In genomic region chr6:142757976-142758375, GRCm38 (mm10) we compare ENCODE assay signal across 9 mouse cellular contexts. TPM values are rescaled to one million over a fixed set of nuclear protein-coding genes. Genes with fewer than 3 reads are reported as not detected.
DNase-seq lines count a peak whose midpoint lies in the region; ATAC-seq and TF ChIP-seq lines count a peak whose summit lies in the region.
"Had no signal": no experiment of that assay in that cellular context is flagged by ENCODE, and none has a peak within 500 bp of the region (broad histone marks: within the 10 kb centered on the region; RNA-seq: fewer than 3 reads in every experiment).

No protein-coding gene starts in this region.

- 71% methylated on average over 6 of the region's 6 CpGs for WGBS in heart, embryonic 15.5 days
- 47% methylated on average over 6 of the region's 6 CpGs for WGBS in bone marrow, adult 2 months
- 90% methylated on average over 6 of the region's 6 CpGs for WGBS in hindbrain, embryonic 11.5 days
- WGBS in midbrain, embryonic 10.5 days = 89% methylated on average over 6 of the region's 6 CpGs

- peak overlapping the region; percentile 84 for H3K4me3 ChIP-seq in heart, embryonic 15.5 days
- H3K4me3 ChIP-seq in bone marrow, adult 2 months (replicated peaks; ENCODE audit: control insufficient read depth, low read depth, low read length) = peak overlapping the region; percentile 48
- 0 out of 2 replicates have a peak overlapping the region, but pooled peaks have one; percentile 3 for H3K4me3 ChIP-seq in hindbrain, embryonic 11.5 days (ENCODE audit: low read depth, low read length)
- H3K4me3 ChIP-seq in midbrain, embryonic 10.5 days = peak overlapping the region; percentile 92

- peak overlapping the region; percentile 88 for H3K4me2 ChIP-seq in heart, embryonic 15.5 days
- H3K4me2 ChIP-seq in hindbrain, embryonic 11.5 days (replicated peaks; ENCODE audit: low read depth, low read length) = no peak overlapping the region; the same call in 1 of the 2 replicates

- ATAC-seq in heart, embryonic 15.5 days (replicated peaks; ENCODE audit: insufficient number of reproducible peaks, insufficient read depth, low FRiP score, low read depth) = no peak
- no peak for ATAC-seq in hindbrain, embryonic 11.5 days (ENCODE audit: low FRiP score)

- H3K36me3 ChIP-seq in heart, embryonic 15.5 days = peaks cover 4% of the 10 kb centered on the region; the same call in 1 of the 2 replicates
- no peaks in the 10 kb centered on the region for H3K36me3 ChIP-seq in hindbrain, embryonic 11.5 days (ENCODE audit: control insufficient read depth, insufficient read depth, low read length)
- peaks cover 34% of the 10 kb centered on the region for H3K36me3 ChIP-seq in midbrain, embryonic 10.5 days

- H3K27ac ChIP-seq in heart, embryonic 15.5 days = peak overlapping the region; percentile 48
- H3K27ac ChIP-seq in bone marrow, adult 2 months (ENCODE audit: control insufficient read depth, insufficient read depth, low read depth, low read length, poor library complexity) = no peak overlapping the region; the same call in 1 of the 2 replicates
- no peak overlapping the region for H3K27ac ChIP-seq in hindbrain, embryonic 11.5 days (ENCODE audit: low read depth, low read length)
- no peak overlapping the region for H3K27ac ChIP-seq in midbrain, embryonic 10.5 days (replicated peaks)

- no peaks in the 10 kb centered on the region for H3K9me3 ChIP-seq in heart, embryonic 15.5 days (replicated peaks)
- no peaks in the 10 kb centered on the region for H3K9me3 ChIP-seq in hindbrain, embryonic 11.5 days (ENCODE audit: control insufficient read depth, low read length)
- no peaks in the 10 kb centered on the region for H3K9me3 ChIP-seq in midbrain, embryonic 10.5 days (replicated peaks)

- no peak overlapping the region for H3K9ac ChIP-seq in heart, embryonic 15.5 days
- H3K9ac ChIP-seq in hindbrain, embryonic 11.5 days (ENCODE audit: low read depth, low read length) = peak overlapping the region; percentile 20; the same call in 1 of the 2 replicates

- DNase-seq in heart, adult 9 months (ENCODE audit: low spot score in 2 of 2) = no peak
- no peak for DNase-seq in hindbrain, embryonic 11.5 days (ENCODE audit: low spot score)
- DNase-seq in midbrain, embryonic 10.5 days (ENCODE audit: low spot score) = no peak
- DNase-seq in adrenal gland, adult 18-20 months (ENCODE audit: low spot score in 2 of 2) = no peak
- no peak for DNase-seq in urinary bladder, postnatal 10 days (ENCODE audit: low spot score)
- no peak for DNase-seq in gastrocnemius, postnatal 25 days
- DNase-seq: right cerebral cortex, postnatal 4 days had no signal

- TF ChIP-seq POLR2A in bone marrow, adult 2 months (IDR thresholded peaks at IDR 0.05; ENCODE audit: borderline replicate concordance, control insufficient read depth, low read depth, low read length) = no peak

- H3K27me3 ChIP-seq in heart, embryonic 15.5 days = no peaks in the 10 kb centered on the region
- no peaks in the 10 kb centered on the region; the same call in 1 of the 2 replicates for H3K27me3 ChIP-seq in hindbrain, embryonic 11.5 days (ENCODE audit: control insufficient read depth, insufficient read depth, low read length)
- peaks cover 31% of the 10 kb centered on the region for H3K27me3 ChIP-seq in midbrain, embryonic 10.5 days (ENCODE audit: low read depth, poor library complexity, severe bottlenecking)

- no peak for TF ChIP-seq CTCF in bone marrow, adult 2 months (IDR thresholded peaks at IDR 0.05; ENCODE audit: control insufficient read depth, insufficient read depth, low read length)

- peaks cover 20% of the 10 kb centered on the region for H3K4me1 ChIP-seq in heart, embryonic 15.5 days (replicated peaks)
- no peaks in the 10 kb centered on the region; the same call in 1 of the 2 replicates for H3K4me1 ChIP-seq in bone marrow, adult 2 months (ENCODE audit: control insufficient read depth, insufficient read depth, low read length)
- H3K4me1 ChIP-seq in hindbrain, embryonic 11.5 days (replicated peaks; ENCODE audit: control insufficient read depth, insufficient read depth, low read length) = 0 out of 2 replicates have a peak, but pooled peaks cover 2% of the 10 kb centered on the region
- peaks cover 32% of the 10 kb centered on the region for H3K4me1 ChIP-seq in midbrain, embryonic 10.5 days

RNA-seq across cellular contexts. Expression of gene Cmas, which starts 1.5 kb away (rescaled TPM):
- 83.4 and 92.1 TPM in 2 replicates for polyA plus RNA-seq in heart, embryonic 15.5 days (2015; fragmentation: Nextera tagmentation; extraction: Ambion mirVana)
- 144 and 171 TPM in 2 replicates for polyA plus RNA-seq in bone marrow, adult 2 months (2011; ENCODE audit: insufficient read depth, insufficient read length, low replicate concordance, missing spikeins)
- polyA plus RNA-seq in hindbrain, embryonic 11.5 days (2014; fragmentation: Nextera tagmentation; extraction: Ambion mirVana) = 137 and 139 TPM in 2 replicates
- polyA plus RNA-seq in midbrain, embryonic 10.5 days (2016; fragmentation: Nextera tagmentation; extraction: Ambion mirVana) = 81.0 and 86.6 TPM in 2 replicates
- 10 to 100 TPM; 27.1 to 29.9 TPM for total RNA-seq in adrenal gland, adult 18-20 months (2021)
- total RNA-seq in gastrocnemius, postnatal 25 days (2021) = 10 to 100 TPM; 25.8 to 29.9 TPM

RNA-seq across cellular contexts. Expression of gene Sult6b2, which starts 46.3 kb away (rescaled TPM):
- polyA plus RNA-seq in heart, embryonic 15.5 days (2015; fragmentation: Nextera tagmentation; extraction: Ambion mirVana) = not detected in 2 replicates
- polyA plus RNA-seq in bone marrow, adult 2 months (2011; ENCODE audit: insufficient read depth, insufficient read length, low replicate concordance, missing spikeins) = not detected in 2 replicates
- 0.08 TPM in 1 of 2 replicates, not detected in the other for polyA plus RNA-seq in hindbrain, embryonic 11.5 days (2014; fragmentation: Nextera tagmentation; extraction: Ambion mirVana)
- not detected in 2 replicates for polyA plus RNA-seq in midbrain, embryonic 10.5 days (2016; fragmentation: Nextera tagmentation; extraction: Ambion mirVana)
- total RNA-seq in adrenal gland, adult 18-20 months (2021) = not detected
- not detected for total RNA-seq in gastrocnemius, postnatal 25 days (2021)

RNA-seq across cellular contexts. Expression of gene Abcc9, which starts 55.9 kb away (rescaled TPM):
- 14.6 and 15.2 TPM in 2 replicates for polyA plus RNA-seq in heart, embryonic 15.5 days (2015; fragmentation: Nextera tagmentation; extraction: Ambion mirVana)
- polyA plus RNA-seq in bone marrow, adult 2 months (2011; ENCODE audit: insufficient read depth, insufficient read length, low replicate concordance, missing spikeins) = 2.2 and 3.8 TPM in 2 replicates
- polyA plus RNA-seq in hindbrain, embryonic 11.5 days (2014; fragmentation: Nextera tagmentation; extraction: Ambion mirVana) = 2.1 and 3.4 TPM in 2 replicates
- 1.00 and 1.9 TPM in 2 replicates for polyA plus RNA-seq in midbrain, embryonic 10.5 days (2016; fragmentation: Nextera tagmentation; extraction: Ambion mirVana)
- total RNA-seq in adrenal gland, adult 18-20 months (2021) = 10 to 100 TPM; 13.3 to 14.0 TPM
- total RNA-seq in gastrocnemius, postnatal 25 days (2021) = 100 to 1,000 TPM; 110 to 129 TPM

Comparison
In these comparisons a context has a peak if more than half of its experiments do, and no peak if none do; other contexts are left out.
1. H3K4me3 ChIP-seq: peak in every context shown above with its lines; median percentile 92 in midbrain, embryonic 10.5 days; 84 in heart, embryonic 15.5 days; 48 in bone marrow, adult 2 months; 3 in hindbrain, embryonic 11.5 days.